Mouse (Mus musculus) lung, adult 2 months (tissue): ENCODE measurements around the gene Zfp341.

Experiments used
- CTCF ChIP-seq: fragments of 200-500 bp; IDR thresholded peaks from 2 replicates; pipeline ENCODE4 v1.5.1; 2011; ENCODE audit warnings: mild to moderate bottlenecking, low read length, control low read depth; ENCODE audit not compliant: insufficient read depth
- POLR2A ChIP-seq: fragments of 200-500 bp; IDR thresholded peaks from 2 replicates; pipeline ENCODE4 v1.6.1; 2011; ENCODE audit warnings: low read depth, mild to moderate bottlenecking, control low read depth, low read length, borderline replicate concordance; ENCODE audit errors: extremely low read depth

- TF ChIP-seq CTCF, result no peak
- no peak for TF ChIP-seq POLR2A
Observed at GRCm38 (mm10) chr2:154677651-154678139, 64.6 kb downstream of the Zfp341 start.
